Mouse (Mus musculus): ENCODE measurements at regions not wholly inside any gene's neighbourhood (a gene's known extent, or its start where the extent isn't known, plus 50 kb on each side); places are given as distances from the start of the nearest gene placed in this dataset.
"Not testable (repeated sequence)": the region's sequence is repeated elsewhere in the genome, so short reads cannot be mapped to it uniquely, and the experiment has no call there.

- DNase-seq (ENCODE audit: low spot score): not testable (repeated sequence)
These were observed 189.2 kb upstream of the Rapgef5 start for GRCm38 (mm10) chr12:117327086-117327485.

DNA sequence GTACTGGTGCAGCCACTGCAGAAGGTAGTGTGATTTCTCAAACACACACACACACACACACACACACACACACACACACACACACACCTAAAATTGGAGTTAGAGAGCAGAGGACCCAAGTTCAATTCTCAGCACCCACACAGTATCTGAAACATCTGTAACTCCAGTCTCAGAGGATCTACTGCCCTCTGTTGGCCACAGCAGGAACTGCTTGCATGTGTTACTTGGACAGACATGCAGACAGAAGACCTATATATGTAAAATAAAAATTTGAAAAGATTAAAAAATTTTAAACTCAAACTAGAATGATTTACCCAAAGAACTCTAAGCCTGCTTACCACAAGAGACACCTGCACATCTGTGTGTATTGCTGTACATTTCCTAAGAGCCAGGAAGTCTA is 185.9 kb upstream of the Rapgef5 start:
- no peak for DNase-seq (ENCODE audit: low spot score)

DNA sequence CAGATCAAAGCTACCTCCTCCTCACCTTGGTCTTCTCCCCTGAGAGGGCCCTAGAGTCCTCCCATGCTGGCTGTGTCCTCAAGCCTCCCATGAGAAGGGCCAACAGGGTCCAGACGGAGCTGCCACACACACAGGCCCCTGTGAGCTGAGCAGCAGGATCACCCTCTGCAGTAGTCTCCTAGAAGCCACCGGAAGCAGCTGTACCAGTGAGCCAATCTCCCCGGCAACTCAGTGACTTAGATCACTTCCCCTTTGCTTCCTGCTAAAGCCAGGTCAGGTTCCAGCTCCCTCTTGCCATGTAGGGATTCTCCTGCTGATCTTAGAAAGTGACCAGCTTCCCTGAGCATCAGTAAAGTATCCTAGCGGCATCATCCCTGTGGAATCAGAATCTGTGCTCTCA is 179.4 kb upstream of the Rapgef5 start:
- DNase-seq (ENCODE audit: low spot score): no peak

- no peak for DNase-seq (ENCODE audit: low spot score)
These were observed 174.0 kb upstream of the Rapgef5 start for GRCm38 (mm10) chr12:117342321-117342720.

DNA sequence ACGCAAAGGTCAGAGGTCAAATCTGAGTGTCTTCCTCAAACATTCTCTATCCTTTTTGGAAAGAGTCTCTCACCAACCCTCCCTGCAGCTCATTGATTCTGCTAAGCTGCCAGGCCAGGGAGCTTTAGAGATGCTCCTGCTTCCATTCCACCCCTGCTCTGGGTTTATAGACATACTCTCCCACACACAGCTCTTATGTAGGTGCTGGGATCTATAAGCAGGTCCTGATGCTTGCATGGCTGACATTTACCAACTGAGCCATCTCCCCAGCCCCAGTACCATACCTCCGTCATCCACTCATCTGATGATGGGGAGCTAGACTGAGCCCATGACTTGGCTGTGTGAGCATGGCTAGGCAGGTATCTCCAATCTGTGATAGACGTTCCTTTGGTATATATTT is 173.2 kb upstream of the Rapgef5 start:
- no peak for DNase-seq (ENCODE audit: low spot score)

DNA sequence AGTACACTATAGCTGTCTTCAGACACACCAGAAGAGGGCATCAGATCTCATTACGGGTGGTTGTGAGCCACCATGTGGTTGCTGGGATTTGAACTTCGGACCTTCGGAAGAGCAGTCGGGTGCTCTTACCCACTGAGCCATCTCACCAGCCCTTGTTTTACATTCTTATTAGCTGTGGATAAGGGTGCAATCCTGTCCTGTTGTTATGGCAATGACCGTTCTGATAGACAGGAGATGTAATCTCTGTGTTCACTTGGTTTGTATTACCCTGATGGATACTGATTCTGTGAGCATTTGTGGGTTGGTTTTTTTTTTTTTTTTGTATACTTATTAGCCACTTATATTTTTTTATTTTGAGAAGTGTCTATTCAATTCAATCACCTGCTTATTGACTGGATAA is 172.7 kb upstream of the Rapgef5 start:
- DNase-seq (ENCODE audit: low spot score): not testable (repeated sequence)

GRCm38 (mm10) chr12:117344266-117345087 is 171.8 kb upstream of the Rapgef5 start:
- no peak for DNase-seq (ENCODE audit: low spot score)

GRCm38 (mm10) chr12:117345088-117345977 is 170.9 kb upstream of the Rapgef5 start:
- no peak for DNase-seq (ENCODE audit: low spot score)

GRCm38 (mm10) chr12:117346091-117346490 is 170.2 kb upstream of the Rapgef5 start:
- DNase-seq (ENCODE audit: low spot score): no peak

DNA sequence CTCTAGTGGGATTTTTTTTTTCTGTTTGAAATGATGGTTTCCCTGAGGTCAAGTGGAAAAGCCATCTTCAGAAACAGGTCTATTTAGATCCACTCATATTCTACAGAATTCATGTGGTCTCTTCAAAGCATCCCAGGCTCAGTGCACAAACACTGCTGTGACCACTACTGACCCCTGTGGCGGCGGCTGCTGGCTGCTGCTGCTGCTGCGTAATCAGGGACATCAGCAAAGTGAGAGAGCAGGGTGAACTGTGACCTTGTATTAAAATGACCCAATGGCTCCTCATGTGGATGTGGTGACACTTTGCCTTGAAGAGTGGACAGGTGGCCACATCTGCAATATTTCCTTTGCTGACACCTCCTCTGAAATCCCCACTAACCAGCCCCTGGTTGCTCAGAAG is 169.1 kb upstream of the Rapgef5 start:
- no peak for DNase-seq (ENCODE audit: low spot score)

DNA sequence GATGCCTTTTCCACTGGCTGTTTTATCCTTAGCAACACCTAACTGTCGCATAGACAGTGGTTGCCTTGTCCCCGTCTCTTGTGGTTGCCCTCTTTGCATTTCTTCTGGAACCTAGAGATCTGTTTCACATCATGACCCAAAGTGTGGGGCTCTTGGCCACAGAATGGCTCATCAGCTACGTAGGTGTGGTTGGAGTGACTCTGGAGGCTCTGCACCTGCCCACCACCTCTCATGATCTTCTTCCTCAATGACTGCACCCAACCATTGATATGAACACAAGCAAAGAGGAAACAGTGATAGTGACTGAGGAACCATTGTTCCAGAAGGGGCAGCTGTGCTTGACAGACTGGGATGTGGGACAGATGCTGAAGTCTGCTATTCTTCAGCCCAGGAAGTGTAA is 167.8 kb upstream of the Rapgef5 start:
- DNase-seq (ENCODE audit: low spot score): no peak

DNA sequence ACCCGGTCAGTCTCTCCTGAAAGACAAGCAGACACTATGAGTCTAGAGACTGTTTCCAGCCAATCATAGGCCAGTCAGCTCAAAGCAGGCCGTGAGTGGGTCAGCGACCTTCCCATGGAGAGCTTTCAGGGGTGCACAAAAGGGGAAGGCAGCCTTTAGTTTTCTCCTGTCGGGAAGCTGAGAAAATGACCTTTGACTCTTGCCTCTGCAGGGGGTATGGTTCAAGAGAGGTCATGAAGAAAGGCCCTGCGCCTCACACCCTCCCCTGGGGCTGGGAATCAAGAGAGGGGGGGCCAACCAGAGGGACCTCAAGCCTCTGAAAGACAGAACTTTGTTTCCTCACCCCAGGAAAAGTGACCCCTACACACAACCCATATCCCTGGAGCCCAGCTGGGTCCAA is 164.4 kb upstream of the Rapgef5 start:
- no peak for DNase-seq (ENCODE audit: low spot score)

- DNase-seq (ENCODE audit: low spot score): no peak
These were observed 163.8 kb upstream of the Rapgef5 start for GRCm38 (mm10) chr12:117352511-117352910.

DNA sequence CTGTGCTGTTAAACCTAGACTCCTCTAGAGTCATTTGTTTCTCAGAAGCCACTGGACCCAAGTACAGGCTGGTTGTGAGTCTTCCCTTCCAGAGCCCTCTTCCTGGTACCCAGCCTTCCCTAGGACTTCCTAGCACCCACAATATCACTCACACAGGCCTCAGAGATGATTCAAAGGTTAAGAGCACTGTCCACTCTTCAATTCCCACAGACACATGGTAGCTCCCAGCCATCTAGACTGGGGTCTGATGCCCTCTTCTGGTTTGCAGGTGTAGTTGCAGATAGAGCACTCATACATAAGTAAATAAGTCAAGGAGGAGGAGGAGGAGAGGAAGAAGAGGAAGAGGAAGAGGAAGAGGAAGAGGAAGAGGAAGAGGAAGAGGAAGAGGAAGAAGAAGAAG is 163.3 kb upstream of the Rapgef5 start:
- DNase-seq (ENCODE audit: low spot score): no peak

- no peak for DNase-seq (ENCODE audit: low spot score)
These were observed 158.5 kb upstream of the Rapgef5 start for GRCm38 (mm10) chr12:117357811-117358210.

GRCm38 (mm10) chr12:117358891-117359290 is 157.4 kb upstream of the Rapgef5 start:
- DNase-seq (ENCODE audit: low spot score): no peak

- no peak for DNase-seq (ENCODE audit: low spot score)
These were observed 156.1 kb upstream of the Rapgef5 start for GRCm38 (mm10) chr12:117360215-117360614.

DNA sequence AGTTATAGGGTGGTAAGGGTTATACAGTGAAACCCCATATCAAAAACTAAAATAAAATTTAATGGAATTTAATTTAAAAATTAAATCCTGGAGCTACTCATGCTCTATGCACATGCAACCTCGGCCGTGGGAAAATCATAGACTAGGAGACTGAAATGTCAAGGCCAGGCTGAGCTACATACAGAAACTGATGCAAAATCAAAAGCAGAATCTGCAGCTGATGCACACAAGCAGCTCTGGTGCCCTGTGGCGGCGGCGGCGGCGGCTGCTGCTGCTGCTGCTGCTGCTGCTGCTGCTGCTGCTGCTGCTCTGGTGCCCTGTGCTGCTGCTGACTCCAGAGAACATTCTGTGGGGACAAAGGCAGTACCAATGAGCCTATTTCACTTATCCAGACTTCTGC is 154.5 kb upstream of the Rapgef5 start:
- no peak for DNase-seq (ENCODE audit: low spot score)

- DNase-seq (ENCODE audit: low spot score): not testable (repeated sequence)
These were observed 152.8 kb upstream of the Rapgef5 start for GRCm38 (mm10) chr12:117363457-117363856.

DNA sequence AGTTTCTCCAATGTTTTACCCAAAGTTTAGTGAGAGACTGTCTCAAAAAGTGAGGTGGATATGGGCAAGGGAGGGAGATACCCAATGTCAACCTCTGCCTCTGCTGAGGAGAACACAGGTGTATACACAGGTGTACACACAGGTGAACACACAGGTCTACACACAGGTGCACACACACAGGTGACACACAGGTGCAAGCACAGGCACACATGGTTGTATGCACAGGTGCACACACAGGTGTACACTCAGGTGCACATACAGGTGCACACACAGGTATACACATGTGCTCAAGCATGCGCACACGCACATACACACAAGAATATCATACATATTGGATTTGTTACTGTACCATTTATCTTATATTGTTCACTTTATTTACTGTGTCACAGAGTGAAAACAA is 151.1 kb upstream of the Rapgef5 start:
- no peak for DNase-seq (ENCODE audit: low spot score)

DNA sequence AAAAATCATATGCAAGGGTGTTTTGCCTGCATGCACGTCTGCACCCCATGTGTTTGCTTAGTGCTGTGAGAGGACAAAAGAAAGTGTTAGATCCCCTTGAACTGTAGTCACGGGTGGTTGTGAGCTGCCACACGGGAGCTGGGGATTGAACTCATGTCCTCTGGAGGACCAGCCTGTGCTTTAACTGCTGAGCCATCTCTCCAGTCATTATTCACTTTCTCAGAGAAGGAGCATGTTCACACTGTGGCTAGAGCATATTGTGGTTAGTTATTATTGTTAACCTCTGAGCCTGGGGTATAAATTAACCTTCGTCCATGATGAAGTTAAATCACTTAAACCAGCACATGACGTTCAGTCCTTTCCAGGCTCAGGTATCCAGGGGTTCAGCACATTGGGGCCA is 150.4 kb upstream of the Rapgef5 start:
- no peak for DNase-seq (ENCODE audit: low spot score)

- DNase-seq (ENCODE audit: low spot score): no peak
These were observed 137.9 kb upstream of the Rapgef5 start for GRCm38 (mm10) chr12:117378297-117378887.

Data from c-Kit-positive CD71-positive TER-119-positive erythroid progenitor cells, embryonic 14.5 days (primary cell).